Mouse (Mus musculus) cortical plate, adult 2 months (tissue): ENCODE data around the gene Scnn1g.

Experiments
- CTCF ChIP-seq: fragments of 200-500 bp; IDR thresholded peaks from 2 replicates; pipeline ENCODE4 v1.5.1; 2011; ENCODE audit warnings: mild to moderate bottlenecking, control low read depth, low read length; ENCODE audit not compliant: insufficient read depth; ENCODE audit errors: extremely low read depth
- POLR2A ChIP-seq: fragments of 200-500 bp; IDR thresholded peaks from 2 replicates; pipeline ENCODE4 v1.6.1; 2011; ENCODE audit warnings: mild to moderate bottlenecking, low read length, control low read depth; ENCODE audit not compliant: insufficient read depth; ENCODE audit errors: extremely low read depth

GRCm38 (mm10) chr7:121763328-121763727, 29.0 kb downstream of the Scnn1g start:
- no peak for TF ChIP-seq CTCF
- TF ChIP-seq POLR2A = no peak
